Comparison of ENCODE assay signal across 9 mouse cellular contexts in genomic region chr11:101928030-101928762, GRCm38 (mm10). TPM values are rescaled to one million over a fixed set of nuclear protein-coding genes. Genes with fewer than 3 reads are reported as not detected.
DNase-seq lines count a peak whose midpoint lies in the region; ATAC-seq lines count a peak whose summit lies in the region.
"Had no signal": no experiment of that assay in that cellular context is flagged by ENCODE, and none has a peak within 500 bp of the region (broad histone marks: within the 10 kb centered on the region; RNA-seq: fewer than 3 reads in every experiment).

No protein-coding gene starts in this region.

- peak; percentile 36 for DNase-seq in gastrocnemius, postnatal 10 days
- DNase-seq in gastrocnemius, adult 8-10 months (ENCODE audit: low spot score in 2 of 2): no peak
- peak; percentile 82 for DNase-seq in A20 (ENCODE audit: low read depth, low spot score)
- peak; percentile 94 for DNase-seq in adrenal gland, adult 2 months
- DNase-seq in kidney, postnatal 10 days: peak; percentile 54
- peak; percentile 81 for DNase-seq in retina, postnatal 1 day
- DNase-seq in layer of hippocampus, adult 8-10 months (ENCODE audit: low spot score in 2 of 2): no peak

- ATAC-seq in erythroid progenitor cell, adult 5-6 weeks (replicated peaks; ENCODE audit: low FRiP score, poor library complexity, severe bottlenecking): no peak

RNA-seq across cellular contexts. Expression of gene Meox1, which starts 34.0 kb away (rescaled TPM):
- 10 to 100 TPM; 11.7 to 12.3 TPM for total RNA-seq in gastrocnemius, postnatal 10 days (2021)
- total RNA-seq in gastrocnemius, adult 8-10 months (2022): 1 to 10 TPM; 1.1 to 2.4 (median 1.8) TPM
- total RNA-seq in adrenal gland, adult 2 months (2021): 1 to 10 TPM; 1.4 to 5.3 TPM
- polyA plus RNA-seq in adrenal gland, adult 2 months (2012; rRNA removed): 0.57 and 1.2 TPM in 2 replicates
- 1 to 10 TPM in 1 of 4 experiments, under 1 TPM in 3; 0.86 to 1.1 (median 0.87) TPM for total RNA-seq in layer of hippocampus, adult 8-10 months (2022)
- total RNA-seq in erythroid progenitor cell, adult 5-6 weeks (2015; ENCODE audit: low replicate concordance): not detected in 2 replicates
- not detected in 2 replicates for total RNA-seq in erythroid progenitor cell, adult 5-6 weeks (2017; ENCODE audit: low replicate concordance)

RNA-seq across cellular contexts. Expression of gene Sost, which starts 38.6 kb away (rescaled TPM):
- under 1 TPM in 1 of 2 experiments, not detected in 1; 0.41 TPM for total RNA-seq in gastrocnemius, postnatal 10 days (2021)
- total RNA-seq in gastrocnemius, adult 8-10 months (2022): not detected
- total RNA-seq in adrenal gland, adult 2 months (2021): not detected
- 0.39 and 0.41 TPM in 2 replicates for polyA plus RNA-seq in adrenal gland, adult 2 months (2012; rRNA removed)
- total RNA-seq in layer of hippocampus, adult 8-10 months (2022): under 1 TPM in 1 of 4 experiments, not detected in 3; 0.22 TPM
- not detected in 2 replicates for total RNA-seq in erythroid progenitor cell, adult 5-6 weeks (2015; ENCODE audit: low replicate concordance)
- not detected in 2 replicates for total RNA-seq in erythroid progenitor cell, adult 5-6 weeks (2017; ENCODE audit: low replicate concordance)
- total RNA-seq: layer of hippocampus, postnatal 25 days had no signal

RNA-seq across cellular contexts. Expression of gene Cfap97d1, which starts 55.9 kb away (rescaled TPM):
- not detected for total RNA-seq in gastrocnemius, postnatal 10 days (2021)
- not detected for total RNA-seq in gastrocnemius, adult 8-10 months (2022)
- total RNA-seq in adrenal gland, adult 2 months (2021): not detected
- not detected in 2 replicates for polyA plus RNA-seq in adrenal gland, adult 2 months (2012; rRNA removed)
- total RNA-seq in layer of hippocampus, adult 8-10 months (2022): not detected
- total RNA-seq in erythroid progenitor cell, adult 5-6 weeks (2015; ENCODE audit: low replicate concordance): not detected in 2 replicates
- total RNA-seq in erythroid progenitor cell, adult 5-6 weeks (2017; ENCODE audit: low replicate concordance): not detected in 2 replicates
- total RNA-seq: layer of hippocampus, postnatal 25 days had no signal

RNA-seq across cellular contexts. Expression of gene Dusp3, which starts 58.6 kb away (rescaled TPM):
- total RNA-seq in gastrocnemius, postnatal 10 days (2021): 100 to 1,000 TPM; 122 to 136 TPM
- 100 to 1,000 TPM; 134 to 209 (median 172) TPM for total RNA-seq in gastrocnemius, adult 8-10 months (2022)
- 100 to 1,000 TPM in 1 of 2 experiments, 10 to 100 TPM in 1; 89.8 to 151 TPM for total RNA-seq in adrenal gland, adult 2 months (2021)
- 189 and 210 TPM in 2 replicates for polyA plus RNA-seq in adrenal gland, adult 2 months (2012; rRNA removed)
- total RNA-seq in layer of hippocampus, adult 8-10 months (2022): 100 to 1,000 TPM; 151 to 190 (median 164) TPM
- total RNA-seq in erythroid progenitor cell, adult 5-6 weeks (2015; ENCODE audit: low replicate concordance): 0.42 and 3.2 TPM in 2 replicates
- total RNA-seq in erythroid progenitor cell, adult 5-6 weeks (2017; ENCODE audit: low replicate concordance): 1.6 and 2.7 TPM in 2 replicates

Comparison
In these comparisons a context has a peak if more than half of its experiments do, and no peak if none do; other contexts are left out.
1. DNase-seq: peak in gastrocnemius, postnatal 10 days (single experiment), A20 (single experiment), adrenal gland, adult 2 months (single experiment), kidney, postnatal 10 days (single experiment) and retina, postnatal 1 day (single experiment); none in gastrocnemius, adult 8-10 months (0 of 2) and layer of hippocampus, adult 8-10 months (0 of 2).